Mouse (Mus musculus): Measurements from ENCODE around the gene Camk2g.

Gene Camk2g

DNA sequence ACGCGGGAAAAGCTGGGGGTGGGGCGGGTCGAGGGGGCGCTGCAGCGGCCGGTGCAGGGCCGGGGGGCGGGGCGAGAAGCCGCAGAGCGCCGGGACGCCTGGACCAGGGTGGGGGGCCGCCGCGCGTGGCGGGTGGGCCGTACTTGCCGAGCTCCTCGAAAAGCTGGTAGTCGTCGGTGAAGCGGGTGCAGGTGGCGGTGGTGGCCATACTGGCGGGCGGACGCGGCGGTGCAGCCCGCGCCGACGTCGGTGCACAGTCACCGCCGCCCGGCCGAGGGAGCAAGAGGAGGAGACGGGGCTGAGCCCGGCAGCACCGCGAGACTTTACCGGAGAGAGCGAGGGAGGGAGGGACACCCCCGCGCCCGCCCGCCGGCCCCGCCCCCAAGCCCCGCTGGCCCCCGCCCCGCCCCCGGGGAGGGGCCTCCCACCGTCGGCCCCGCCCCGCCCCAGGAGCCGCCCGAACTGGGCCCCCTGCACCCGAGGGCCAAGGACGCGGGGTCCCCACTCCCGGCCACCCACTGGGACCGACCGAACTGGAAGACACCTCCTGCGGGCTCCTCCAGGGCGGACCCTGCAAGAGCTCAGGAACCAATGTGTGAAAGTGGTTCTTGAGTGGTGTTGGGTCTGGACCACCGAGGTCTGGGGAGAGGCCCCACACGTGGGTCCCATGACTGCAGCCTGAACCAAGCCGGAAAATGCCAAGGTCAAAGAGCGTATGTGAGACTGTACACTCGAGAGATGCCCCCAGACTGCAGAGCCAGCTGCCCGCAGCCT lies at the start of gene Camk2g:
TSS of gene Camk2g (minus strand) at position 331 of the 774 bp plus-strand sequence.
- peak; percentile 84 for DNase-seq (ENCODE audit: low spot score)

DNA sequence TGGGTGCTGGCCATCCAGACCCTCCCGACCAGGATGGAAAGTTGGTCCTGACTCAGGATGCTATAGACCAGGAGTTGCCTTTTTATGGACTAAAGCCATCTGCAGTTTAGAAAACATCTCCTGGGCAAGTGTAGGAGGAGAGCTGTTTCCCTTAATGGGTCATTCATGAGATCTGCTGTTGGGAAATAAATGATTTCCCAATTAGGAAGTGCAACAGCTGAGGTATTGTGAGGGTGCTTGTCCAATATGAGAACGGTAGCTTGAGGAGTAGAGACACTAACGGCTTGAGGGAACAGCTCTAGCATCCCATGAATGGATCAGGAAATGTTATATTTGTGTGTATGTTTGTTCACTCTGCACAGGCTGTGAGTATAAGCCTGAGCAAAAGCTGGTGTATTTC lies 48.7 kb upstream of the Camk2g start:
- no peak for DNase-seq (ENCODE audit: low spot score)

DNA sequence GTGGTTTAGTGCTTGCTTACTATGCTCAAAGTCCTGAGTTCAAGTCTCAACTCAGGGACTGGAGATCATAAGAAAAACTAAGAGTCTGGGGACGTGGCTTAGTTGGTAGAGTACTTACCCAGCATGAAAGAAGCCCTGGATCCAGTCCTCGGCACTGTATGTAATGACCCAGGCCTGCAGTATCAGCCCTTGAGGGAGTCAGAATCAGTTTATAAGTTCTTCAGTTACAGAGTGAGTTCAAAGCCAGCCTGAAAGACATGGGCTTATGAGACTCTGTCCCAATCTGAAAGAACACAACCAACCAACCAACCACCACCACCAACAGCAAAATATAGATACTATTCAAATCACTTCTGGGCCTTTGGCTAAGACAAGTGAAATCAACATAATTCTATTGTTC lies 47.6 kb upstream of the Camk2g start:
- no peak for DNase-seq (ENCODE audit: low spot score)

DNA sequence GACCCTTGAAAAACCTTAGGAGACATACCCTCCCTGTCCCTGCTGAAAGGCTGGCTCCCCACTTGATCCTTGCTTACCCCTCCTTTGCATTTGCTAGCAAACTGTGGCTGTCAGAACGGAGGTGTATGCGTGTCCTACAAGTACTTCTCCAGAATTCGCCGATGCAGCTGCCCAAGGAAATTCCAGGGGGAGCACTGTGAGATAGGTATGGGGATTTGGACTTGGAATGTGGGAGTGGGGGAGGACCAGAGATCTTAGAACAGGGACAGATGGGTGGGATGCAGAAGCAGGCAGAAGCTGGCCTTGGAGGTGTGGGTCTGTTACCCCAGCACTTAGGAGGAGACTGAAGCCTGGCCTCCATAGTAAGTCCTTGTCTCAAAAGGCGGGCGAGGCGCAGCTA lies 43.8 kb upstream of the Camk2g start:
- no peak for DNase-seq (ENCODE audit: low spot score)

DNA sequence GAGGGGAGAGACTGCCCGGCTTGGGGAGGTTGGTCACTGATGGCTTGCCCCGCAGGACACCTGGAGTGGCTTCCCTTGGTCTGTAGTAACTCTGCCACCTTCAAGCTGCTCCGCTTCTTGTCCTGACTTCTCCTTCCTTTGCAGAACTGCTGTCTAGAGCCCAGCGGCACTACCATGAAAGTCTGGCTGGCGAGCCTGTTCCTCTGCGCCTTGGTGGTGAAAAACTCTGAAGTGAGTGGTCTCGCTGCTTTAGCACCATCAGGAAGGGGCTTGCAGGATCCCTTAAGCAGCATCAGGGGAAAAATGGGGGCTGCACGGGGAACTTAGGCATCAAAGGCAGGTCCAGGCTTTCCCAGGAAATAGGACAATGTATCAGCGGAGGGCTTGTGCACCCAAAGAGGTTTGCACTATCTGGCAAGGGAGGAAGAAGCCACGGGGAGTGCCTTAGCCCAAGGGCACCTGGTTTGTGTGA lies 43.1 kb upstream of the Camk2g start:
- DNase-seq (ENCODE audit: low spot score) = no peak

DNA sequence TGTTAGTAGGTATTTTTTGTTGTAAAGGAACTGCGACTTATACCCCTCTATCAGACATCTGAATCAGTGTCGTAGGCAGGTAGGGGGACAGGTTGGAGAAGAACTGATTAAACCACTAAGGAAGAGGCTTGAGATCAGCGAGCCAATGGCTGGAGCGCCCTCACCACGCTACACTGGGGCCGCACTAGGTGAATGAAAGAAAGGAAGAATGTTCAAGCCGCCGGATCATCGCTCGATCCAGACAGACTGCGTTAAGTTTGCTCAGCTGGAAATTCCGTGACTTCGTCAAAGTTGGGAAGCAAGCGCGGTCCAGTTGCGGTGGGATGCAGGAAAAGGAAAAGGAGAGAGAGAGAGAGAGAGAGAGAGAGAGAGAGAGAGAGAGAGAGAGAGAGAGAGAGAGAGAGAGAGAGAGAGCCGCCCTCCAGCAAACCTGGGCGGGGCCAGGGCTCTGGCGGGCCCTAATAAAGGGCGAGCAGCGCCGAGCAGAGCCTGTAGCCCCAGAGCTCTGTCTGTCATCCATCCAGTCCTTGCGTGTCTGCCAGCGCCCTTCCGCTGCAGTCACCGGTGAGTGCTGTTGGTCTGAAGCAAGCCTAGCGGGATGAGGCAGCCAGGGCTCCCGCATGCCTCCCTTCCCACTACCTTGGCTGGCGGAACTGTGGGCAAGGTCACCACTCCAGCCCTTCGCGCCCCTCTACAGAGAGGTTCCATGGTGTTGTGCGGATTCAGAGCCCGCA lies 42.5 kb upstream of the Camk2g start, which contains the start of gene Plau:
TSS of gene Plau (plus strand) at position 490 of the 734 bp plus-strand sequence.
- peak; percentile 76 for DNase-seq (ENCODE audit: low spot score)

DNA sequence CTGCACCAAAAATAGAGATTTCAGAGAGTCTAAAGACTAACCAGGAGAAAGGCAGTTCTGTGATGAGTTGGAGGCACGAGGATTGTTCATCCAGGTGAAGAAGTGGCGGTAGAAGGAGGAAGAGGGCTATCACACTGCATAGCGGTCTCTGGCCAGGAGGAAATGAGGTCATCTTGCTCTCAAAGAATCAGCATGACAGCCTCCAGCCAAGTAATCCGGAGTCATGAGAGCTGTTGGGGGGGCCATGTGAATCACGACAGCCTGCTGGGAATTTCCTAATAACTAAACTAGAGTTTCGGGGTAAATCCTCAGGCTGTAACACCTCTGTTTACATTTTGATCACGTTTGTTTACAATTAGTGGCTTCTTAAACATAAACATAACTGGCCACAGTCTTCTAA lies 40.2 kb upstream of the Camk2g start:
- DNase-seq (ENCODE audit: low spot score) = no peak

DNA sequence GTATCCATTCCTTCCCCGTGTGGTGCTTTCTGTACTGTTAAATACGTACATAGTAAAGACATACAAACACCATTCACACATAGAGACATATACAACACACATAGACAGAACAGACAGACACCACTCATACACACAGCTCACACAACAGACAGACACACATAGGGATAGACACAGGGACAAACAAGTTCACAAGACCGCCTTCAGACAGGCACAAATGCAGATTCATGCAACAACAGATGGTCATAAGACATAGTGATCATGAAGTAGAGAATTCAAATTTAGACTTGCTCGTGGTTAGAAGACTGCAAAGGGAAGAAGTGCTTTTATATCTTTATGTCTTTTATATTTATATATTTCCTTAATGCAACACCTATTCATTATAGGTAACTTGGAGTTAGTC lies 39.6 kb upstream of the Camk2g start:
- no peak for DNase-seq (ENCODE audit: low spot score)

DNA sequence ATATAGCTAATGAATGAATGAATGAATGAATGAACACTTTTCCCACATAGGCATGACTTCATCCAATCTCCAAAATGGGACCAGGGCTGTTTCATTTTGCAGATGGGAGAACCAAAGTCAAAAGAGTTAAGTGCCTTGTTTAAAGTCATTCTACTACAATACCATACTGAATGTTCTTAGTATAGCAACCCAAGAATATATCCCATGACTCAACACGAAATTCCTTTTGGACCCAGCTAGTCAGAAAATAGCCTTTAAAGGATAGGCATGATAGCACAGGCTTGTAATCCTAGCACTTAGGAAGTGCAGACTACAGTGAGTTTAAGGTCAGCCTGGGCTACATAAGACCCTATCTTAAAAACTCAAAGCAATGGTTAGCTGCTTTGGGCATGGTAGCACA lies 38.0 kb upstream of the Camk2g start:
- no peak for DNase-seq (ENCODE audit: low spot score)

DNA sequence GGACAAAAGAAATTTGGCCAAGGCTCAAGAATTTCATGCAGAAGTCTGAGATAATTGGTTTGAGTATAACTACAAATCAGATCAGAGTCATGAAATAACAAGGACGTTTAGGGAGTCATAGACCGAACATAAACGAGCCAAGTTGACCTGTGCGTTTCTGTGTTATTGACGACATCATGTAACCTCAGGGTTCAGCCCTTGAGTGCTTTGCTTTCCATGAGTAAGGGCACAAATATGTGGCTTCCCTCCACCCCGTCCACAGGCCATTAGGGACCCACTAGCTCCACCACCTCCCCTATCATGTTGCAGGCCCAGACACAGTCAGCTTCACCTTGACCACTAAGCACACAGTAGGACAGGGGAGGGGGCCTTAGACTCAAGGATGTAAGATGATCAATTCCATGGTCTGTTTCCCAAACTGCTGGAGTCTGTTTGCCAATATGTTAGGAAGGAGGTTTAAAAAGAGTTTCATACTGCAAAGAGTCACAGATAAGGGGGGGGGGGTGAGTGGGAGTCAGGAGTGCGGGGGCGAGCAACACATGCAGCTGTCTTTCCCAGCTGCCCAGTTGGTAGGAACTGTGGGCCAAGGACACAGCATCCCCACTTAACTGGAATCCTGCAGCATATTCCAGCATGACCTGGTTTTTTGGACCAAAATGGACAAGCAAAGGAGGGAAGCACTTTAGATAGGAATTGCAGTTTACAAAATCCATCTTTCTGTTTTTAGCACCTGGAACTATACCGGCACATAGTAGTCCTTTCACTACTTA lies 37.4 kb upstream of the Camk2g start:
- no peak for DNase-seq (ENCODE audit: low spot score)

DNA sequence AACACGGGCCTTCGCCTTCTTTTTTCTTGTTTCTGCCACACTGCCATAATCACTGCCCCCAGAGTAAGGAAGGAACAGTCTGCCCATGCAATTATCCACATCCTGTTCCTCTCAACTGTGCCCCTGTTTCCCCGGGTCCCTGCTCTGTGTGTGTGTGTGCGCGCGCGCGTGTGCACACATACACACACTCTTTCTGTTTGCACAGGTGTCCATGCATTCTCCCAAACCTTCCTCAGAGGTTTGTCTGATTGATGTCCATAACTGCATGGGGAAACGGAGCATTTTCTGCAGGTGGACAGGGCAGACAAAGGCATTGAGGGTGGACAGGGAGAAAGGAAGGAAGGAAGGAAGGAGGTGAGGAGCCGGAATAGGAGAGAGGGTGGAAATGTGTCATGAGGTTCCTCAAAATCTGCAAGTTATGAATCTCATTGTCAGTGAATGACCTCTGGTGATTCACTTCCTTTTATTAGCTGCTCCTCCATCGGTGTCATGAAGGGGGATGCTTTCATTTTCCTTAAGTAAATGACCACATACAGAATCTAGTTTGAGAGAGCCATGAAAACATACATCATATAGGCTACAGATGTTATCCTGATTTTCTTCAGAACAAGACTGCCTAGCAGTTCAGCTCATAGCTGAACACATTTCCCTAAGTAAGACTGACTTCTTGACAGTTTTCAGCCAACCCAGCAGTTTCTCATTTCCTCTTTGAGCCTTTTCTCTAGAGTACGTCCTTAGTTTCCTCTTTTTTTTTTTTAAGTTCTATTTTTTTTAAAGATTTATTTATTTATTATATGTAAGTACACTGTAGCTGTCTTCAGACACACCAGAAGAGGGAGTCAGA lies 35.9 kb upstream of the Camk2g start:
- no peak for DNase-seq (ENCODE audit: low spot score)

DNA sequence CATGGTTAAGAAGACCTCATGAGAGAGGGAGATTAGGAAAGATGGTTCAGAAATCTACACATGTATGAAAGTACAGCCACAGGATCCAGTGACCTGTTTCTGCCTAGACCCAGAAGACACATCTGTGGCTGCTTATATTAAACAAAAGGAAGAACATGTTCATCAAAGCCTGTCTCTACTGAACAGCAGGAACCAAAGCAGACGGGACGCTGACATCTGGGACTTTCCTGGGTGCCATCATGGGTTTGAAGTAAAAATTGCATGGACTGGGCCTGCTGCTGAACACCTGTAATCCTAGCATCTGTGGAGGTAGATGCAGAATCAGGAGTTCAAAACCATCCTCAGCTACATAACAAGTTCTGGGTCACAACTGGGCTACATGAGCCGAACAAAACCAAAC lies 34.6 kb upstream of the Camk2g start:
- DNase-seq (ENCODE audit: low spot score) = no peak

DNA sequence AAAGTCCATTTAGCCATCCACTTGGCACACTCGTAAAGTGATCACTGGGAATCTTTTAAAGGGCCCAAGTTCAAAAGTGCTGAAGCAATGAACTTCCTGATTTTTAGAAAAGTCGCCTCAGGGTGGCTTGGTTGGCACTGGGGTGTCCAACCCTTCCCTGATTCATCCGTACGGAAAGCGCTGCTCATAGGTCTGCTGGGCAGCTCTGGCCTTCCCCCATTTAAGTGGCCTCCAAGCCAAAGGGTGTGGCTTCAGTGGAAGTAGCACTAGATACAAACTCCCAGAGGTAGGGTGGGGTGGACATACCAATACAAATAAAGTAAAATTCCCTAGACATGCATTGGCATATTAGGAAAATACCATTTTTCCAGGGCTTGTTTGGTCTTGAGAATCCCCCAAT lies 33.6 kb upstream of the Camk2g start:
- DNase-seq (ENCODE audit: low spot score) = no peak

DNA sequence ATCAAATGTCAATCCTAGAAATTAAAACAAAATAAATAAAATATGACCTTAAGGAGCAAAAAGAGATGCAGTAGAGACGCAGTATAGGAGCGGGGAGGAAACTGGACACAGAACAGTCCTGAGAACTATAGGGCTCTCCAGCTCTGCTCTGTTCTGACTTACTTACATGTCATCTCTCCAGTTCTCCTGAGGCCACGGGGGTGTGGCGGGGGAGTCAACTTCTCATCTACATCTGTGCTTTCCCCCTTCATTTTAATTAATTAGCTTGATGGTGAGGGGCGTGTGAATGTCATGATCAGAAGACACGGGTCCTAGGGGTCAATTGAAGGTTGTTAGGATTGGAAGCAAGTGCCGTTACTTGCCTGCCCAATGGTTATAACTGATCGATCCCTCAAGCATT lies 33.2 kb upstream of the Camk2g start:
- DNase-seq (ENCODE audit: low spot score) = no peak

DNA sequence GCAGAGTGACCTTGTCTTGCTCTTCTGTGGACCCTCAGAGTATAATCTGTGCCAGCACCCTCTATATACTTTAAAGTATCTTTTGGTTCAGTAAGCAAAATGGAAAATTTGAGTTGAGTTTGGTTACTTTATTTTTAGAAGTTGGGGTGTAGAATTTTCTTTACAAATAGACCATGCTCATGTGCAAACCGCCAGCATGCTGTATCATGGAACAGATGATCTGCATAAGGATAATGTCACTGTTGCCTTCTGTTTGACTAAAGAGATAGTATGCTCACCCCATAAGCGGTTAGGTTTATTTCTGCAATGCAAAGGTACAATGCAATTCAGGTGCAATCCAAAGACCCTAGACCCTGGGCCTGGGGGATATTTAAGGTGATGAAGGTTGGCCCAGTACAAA lies 31.6 kb upstream of the Camk2g start:
- no peak for DNase-seq (ENCODE audit: low spot score)

DNA sequence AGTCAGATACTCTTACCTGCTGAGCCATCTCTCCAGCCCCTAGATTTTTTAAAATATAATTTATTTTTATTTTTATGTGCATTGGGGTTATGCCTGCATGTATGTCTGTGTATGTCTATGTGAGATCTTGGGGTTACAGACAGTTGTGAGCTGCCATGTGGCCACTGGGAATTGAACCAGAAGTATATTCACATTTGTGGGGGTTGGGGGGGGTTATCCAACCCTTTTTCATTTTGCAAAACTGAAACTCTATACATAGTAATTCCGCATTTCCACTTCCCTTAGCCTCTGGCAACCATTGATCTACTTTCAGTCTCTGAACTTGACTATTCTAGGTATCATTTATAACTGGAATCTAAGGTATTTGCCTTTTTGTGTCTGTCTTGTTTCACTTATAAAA lies 30.6 kb upstream of the Camk2g start:
- DNase-seq (ENCODE audit: low spot score) = no peak

DNA sequence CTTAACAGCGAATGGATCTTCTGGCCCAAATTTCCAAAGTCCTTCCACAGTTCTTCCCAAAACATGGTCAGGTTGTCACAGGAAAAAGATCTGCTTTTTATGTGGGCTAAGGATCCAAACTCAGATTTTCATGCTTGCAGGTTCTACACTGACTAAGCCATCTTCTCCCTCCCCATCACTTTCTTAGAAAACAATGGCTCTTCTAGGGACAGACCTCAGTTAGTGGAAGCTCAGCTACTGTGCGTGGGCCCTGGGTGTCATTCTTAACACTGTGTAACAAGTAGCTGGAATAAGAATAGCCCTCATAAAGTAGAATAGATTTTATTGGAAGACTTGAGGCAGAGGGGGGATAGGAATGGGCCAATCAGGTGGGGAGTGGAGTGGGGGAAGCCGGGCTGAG lies 21.6 kb upstream of the Camk2g start:
- DNase-seq (ENCODE audit: low spot score) = no peak

DNA sequence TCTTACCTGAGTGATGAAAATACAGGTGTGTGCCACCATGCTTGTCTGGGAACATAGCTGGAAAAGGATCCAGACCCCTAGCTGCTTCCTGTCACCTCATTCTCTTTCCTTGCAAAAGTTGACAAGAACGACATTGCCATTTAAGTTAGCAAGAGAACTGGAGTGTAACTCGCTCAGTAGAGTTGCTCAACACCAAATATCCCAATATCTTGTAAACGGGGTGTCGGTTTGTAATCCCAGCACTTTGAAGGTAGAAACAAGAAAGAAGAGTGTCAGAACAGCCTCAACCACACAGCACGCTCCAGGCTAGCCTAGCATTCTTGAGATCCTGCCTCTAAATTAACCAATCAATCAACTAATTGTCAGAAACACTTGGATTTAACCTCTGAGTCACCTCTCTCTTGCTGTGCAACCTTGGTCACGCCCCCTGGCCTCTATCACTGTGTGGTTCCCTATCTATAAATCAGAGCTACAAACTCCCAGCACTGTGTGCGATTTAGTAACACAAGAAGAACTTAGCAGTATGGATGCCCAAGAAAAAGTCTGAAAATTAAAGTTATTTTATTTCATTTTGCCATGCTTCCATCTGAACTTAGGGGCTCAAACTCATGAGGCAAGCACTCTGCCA lies 18.0 kb upstream of the Camk2g start:
- no peak for DNase-seq (ENCODE audit: low spot score)

DNA sequence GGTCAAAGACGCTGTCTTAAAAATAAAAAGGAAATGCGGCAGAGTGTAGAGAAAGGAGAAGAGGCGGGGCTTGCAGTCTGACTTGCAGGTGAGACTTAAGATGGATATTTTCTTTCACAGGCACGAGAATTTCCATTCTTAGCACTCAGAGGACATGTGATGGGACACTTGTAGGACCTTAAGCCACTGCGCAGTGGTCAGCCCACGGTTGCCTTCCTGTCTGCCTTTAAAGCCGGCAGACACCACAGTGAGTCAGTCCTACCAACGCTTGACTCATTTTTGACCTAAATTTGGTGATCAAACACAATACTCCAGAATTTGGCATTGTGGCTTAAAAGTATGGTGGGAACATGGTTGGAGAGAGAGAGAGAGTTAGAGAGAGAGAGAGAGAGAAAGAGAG lies 17.3 kb upstream of the Camk2g start:
- DNase-seq (ENCODE audit: low spot score) = no peak

DNA sequence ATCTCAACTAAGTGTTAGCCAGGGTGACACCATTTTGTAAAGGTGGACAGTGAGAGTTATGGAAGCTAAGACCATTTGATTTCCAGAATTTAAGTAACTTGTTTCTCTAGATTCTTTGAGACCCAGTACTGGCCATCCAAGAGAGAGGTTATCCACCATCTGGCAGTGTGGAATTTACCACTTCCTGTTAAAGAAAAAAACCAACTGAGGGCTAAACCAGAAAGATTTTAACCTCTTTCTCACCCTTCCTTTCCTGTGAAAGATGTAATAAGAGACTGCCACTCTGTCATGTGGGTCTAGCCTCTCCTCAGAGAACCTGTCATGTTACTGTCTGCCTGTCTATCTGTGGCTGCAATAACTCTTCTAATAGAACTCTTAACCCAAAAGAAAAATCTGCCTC lies 15.9 kb upstream of the Camk2g start:
- DNase-seq (ENCODE audit: low spot score) = no peak

DNA sequence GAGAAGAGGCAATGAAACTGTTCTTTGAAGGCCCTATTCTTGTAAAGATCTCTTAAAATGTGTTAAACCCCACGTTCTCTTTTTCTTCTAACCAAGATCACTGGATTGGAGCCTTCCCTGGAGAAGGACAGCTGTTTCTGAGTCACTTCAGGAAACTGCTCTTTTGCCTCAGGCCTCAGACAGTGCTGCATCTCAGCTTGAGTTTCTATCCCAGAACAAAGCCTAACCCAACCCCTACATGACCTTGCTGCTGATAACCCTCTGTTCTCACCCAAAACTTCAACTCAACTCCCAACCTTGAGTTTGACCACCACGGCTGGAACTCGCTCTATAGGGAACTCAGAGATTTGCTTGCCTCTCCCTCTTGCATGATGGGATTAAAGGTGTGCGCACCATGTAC lies 15.5 kb upstream of the Camk2g start:
- DNase-seq (ENCODE audit: low spot score) = no peak
